Mouse (Mus musculus) megakaryocyte progenitor cell, adult 5-6 weeks (primary cell): ENCODE measurements at regions not wholly inside any gene's neighbourhood (a gene's known extent, or its start where the extent isn't known, plus 50 kb on each side); places are given as distances from the start of the nearest gene placed in this dataset.
"Not testable (repeated sequence)": the region's sequence is repeated elsewhere in the genome, so short reads cannot be mapped to it uniquely, and the experiment has no call there.

Experiments
- ATAC-seq: replicated peaks from 2 replicates; pipeline ENCODE4 v1.8.0; 2016; ENCODE audit warnings: mild to moderate bottlenecking, moderate TSS enrichment, inconsistent platforms; ENCODE audit not compliant: poor library complexity

DNA sequence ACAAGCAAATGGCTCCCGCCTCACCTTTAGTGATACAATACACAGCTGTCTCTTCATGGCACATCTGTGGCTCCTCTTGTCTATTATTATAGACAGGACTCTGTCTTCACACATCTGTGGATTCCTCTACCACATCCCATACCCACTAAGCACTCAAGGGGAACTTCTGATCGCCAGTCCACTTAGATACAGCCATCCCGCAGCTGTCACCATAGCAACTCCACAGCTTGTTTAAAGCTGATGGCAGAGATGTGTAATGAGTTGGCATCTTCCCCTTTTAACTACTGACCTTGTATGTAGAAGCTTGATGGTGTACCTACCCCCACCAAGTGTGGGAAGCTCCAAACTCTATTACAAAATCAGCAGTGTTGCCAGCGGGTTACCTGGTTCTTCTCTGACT lies 109.5 kb upstream of the Pfn2 start:
- no peak for ATAC-seq

DNA sequence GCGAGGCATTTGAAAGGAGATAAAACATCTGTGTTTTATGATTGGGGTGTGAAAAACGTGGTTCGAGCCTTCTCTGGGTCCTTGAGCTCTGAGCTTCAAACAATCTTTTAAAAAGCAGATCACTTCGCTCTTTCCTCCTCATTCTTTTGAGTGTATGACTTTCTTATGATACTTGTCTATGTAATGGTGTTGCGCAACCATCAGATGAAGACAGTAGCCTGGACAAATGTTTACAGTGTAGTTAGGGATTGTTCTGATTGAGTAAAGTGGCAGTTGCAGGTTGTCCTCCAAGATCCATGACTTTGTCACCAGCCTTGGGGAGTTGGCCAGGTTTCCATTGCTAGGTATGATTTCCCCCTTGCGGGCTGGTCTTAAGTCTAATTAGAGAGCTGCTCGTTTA lies 116.1 kb upstream of the Pfn2 start:
- ATAC-seq = no peak

DNA sequence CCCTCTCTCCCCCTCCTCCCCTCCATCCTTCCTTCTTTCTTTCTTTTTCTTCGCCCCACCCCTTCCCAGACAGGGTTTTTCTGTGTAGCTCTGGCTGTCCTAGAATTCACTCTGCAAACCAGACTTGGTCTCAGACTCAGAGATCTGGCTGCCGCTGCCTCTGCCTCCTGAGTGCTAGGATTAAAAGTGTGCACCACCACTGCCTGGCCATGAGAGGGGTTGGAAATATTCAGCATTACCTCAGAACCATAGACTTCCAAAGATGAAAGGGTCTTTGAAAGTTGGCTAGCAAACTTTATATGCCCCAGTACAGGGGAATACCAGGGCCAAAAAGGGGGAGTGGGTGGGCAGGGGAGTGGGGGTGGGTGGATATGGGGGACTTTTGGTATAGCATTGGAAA lies 122.7 kb upstream of the Pfn2 start:
- ATAC-seq = not testable (repeated sequence)

- no peak for ATAC-seq
Observed at GRCm38 (mm10) chr3:57972469-57973245, 124.8 kb upstream of the Pfn2 start.

- ATAC-seq = no peak
Observed at GRCm38 (mm10) chr3:57973546-57973945, 125.7 kb upstream of the Pfn2 start.

- no peak for ATAC-seq
Observed at GRCm38 (mm10) chr3:57975379-57975778, 127.5 kb upstream of the Pfn2 start.

DNA sequence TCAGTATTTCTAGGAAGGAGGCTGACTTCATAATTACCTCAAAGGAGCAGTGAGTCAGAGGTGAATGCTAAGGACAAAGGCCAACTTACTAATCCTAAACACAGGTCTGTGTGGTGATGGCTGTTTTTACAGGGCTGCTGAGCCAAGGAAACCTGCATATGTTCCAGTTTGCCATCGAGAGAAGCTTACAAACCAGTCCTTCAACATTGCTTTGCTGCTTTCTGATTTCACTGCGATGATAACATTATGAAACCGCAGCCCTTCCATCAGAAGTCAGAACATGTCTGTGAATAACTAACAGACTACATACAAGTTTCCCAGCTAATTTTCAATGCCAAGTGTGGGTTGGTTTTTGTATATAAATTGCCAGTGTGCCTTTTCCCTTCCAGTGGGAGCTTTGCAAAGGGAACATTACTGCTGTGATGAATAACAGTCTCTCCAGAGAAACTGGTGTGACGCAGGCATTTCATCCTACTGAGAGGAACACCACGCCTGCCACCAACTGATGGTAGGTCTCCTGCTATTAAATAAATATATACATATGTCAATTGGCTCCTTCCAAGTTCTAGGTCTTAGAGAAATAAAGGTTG lies 128.9 kb upstream of the Pfn2 start:
- no peak for ATAC-seq

GRCm38 (mm10) chr3:57988175-57988574 lies 140.3 kb upstream of the Pfn2 start:
- no peak for ATAC-seq

- ATAC-seq = no peak
Observed at GRCm38 (mm10) chr3:57990738-57991137, 142.9 kb upstream of the Pfn2 start.

DNA sequence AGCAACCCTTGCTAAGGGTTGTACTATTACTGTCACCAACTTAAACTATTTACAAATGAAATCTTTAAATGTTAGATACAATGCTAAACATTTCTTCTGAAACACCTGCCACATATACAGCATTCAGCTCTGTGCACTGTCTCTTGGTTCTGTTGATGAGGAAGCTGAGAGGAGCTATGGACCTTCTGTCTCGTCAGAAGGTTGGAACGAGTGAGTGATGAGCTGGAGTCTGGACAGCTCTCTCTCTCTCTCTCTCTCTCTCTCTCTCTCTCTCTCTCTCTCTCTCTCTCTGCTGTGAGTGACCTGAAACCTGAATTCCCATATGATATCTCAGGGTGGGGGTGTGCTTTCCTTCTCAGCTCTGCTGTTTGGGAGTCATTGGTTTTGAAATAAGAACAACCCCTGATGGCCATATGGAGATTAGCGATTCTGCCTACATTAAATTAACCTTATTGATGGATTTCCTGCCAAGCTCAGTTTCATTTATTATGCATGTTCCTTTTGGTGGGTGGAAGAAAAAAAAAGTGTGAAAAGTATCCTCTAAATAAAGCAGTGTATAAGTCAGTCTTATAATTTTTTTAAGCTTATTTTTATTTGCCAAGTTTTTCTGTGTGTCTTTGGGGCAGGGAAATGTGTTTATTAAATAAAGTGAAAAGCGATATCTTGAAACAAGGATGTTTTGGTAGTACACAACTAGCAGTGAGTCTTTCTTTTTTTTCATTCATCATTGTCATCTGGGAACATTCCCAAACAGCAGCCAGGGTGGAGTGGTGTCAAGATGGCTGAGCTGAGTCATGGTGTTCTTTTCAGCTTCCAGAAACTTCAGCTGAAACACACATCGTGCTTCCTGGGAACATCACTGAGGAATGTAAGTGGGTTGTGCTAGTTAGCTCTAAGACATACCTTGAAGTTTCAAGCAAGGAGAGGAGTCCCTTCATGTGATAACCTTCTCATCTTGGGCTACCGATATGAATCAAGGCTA lies 150.5 kb upstream of the Pfn2 start:
- ATAC-seq = no peak

GRCm38 (mm10) chr3:58002792-58003574 lies 155.1 kb upstream of the Pfn2 start:
- no peak for ATAC-seq

- ATAC-seq = no peak
Observed at GRCm38 (mm10) chr3:58024750-58025392, 177.0 kb upstream of the Pfn2 start.

DNA sequence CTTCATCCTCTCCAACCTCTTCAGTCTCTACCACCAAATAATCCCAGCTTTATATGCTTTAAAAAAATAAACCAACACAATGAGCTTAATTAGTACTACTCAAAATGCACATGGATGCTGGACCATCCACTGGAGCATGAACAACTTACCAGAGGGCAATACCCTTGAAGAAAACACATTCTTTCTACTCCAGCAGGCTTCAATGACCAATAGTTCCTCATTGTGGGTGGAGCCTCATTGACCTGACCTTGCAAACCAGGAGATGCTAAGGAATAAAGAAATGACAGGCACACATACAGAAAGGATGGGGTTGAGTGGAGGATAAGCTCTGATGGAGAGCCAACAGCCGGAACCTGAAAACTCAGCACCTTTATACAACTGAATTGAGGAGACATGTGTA lies 201.7 kb upstream of the Pfn2 start:
- ATAC-seq = no peak

- no peak for ATAC-seq
Observed at GRCm38 (mm10) chr3:58054726-58055125, 206.8 kb upstream of the Pfn2 start.

GRCm38 (mm10) chr3:58055181-58055580 lies 207.3 kb upstream of the Pfn2 start:
- ATAC-seq = no peak

DNA sequence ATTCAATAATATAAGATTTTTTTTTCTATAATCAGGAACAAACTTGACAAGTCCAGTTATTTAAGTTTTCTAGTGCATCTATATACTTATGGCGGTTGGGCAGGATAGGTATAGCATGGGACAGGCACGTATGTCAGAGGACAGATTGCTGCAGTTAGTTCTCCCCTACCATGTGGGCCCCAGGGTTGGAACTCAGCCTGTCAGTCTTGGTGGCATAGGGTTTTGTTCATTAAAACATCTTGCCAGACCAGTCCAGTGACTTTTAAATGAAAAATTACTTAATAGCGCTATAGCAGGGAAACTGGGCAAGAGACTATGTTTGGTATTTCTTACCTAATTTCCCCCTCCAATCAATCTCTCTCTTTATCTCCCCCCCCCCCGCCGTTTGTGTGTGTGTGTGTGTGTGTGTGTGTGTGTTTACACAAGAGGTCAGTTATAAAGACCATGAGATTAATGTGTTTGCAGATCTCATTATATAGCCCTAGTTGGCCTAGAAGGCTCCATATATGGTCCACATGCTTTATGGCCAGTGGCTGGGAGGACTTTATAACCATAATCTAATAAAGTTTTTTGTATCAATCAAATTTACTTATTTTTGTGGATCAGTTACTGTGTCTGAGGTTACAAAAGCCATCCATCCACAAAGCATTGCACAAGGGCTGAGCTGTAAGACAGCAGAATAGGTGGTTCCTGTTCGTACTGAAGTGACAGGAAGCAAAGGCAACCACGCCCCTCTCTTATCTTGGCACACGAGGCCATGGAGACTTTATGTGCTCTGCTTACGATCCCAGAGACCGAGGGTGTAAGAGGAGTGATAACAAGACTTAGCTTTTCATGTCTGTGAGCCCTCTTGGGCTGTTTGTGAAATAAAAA lies 208.5 kb upstream of the Pfn2 start:
- peak; percentile 96 for ATAC-seq

DNA sequence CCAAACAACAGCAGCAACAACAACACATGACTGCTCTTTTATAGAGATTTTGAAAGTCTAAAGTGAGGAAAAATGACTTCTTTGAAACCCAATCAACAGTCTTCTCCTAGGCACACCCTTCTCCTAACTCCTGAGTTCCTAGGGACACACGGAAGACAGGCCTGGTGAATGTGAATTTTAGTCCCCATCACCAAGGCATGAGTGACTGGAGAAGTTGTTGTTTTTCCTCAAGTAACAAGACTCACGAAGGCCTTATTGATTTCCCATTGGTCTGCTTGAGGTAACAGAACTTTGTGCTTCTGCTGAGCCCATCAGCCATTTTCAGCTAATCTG lies 209.2 kb upstream of the Pfn2 start:
- no peak for ATAC-seq

DNA sequence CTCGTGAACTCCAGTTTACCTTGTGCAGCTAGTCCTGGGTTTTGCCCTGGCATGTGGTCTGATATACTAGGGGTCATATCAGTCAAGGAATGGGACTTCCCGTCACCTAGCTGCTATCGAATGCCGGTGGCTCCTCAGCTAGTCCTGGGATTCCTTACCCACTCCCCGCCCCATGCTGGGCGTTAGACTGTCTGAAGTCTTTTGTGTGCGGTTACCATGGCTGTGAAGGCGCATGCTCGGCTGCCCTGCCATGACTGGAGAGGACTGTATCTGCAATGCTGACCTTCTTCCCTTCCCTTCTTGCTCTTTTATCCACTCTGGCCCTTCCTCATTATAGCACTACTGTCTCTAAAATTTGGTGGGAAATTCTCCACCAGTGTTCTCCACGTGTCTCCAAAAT lies 210.3 kb upstream of the Pfn2 start:
- no peak for ATAC-seq

GRCm38 (mm10) chr3:58063852-58064549 lies 216.1 kb upstream of the Pfn2 start:
- ATAC-seq = no peak
